Mouse (Mus musculus): ENCODE results near the gene Anks1b. TPM values are rescaled to one million over a fixed set of nuclear protein-coding genes. Genes with fewer than 3 reads are reported as not detected.

The Anks1b gene
- polyA plus RNA-seq, 1 experiment from 2014 or later: 9.7 TPM

GRCm38 (mm10) chr10:90258944-90259714, 385.8 kb downstream of the Anks1b start:
- Histone ChIP-seq H3K9me3 (ENCODE audit: control insufficient read depth, low read length) (no peaks in the 10 kb centered on the region), H3K36me3 (ENCODE audit: control insufficient read depth, insufficient read depth, low read length) (no peaks in the 10 kb centered on the region), H3K4me1 (ENCODE audit: control insufficient read depth, insufficient read depth, low read length) (no peaks in the 10 kb centered on the region), H3K9ac (ENCODE audit: low read length) (no peak overlapping the region), H3K27ac (ENCODE audit: low read depth, low read length) (no peak overlapping the region), H3K4me3 (ENCODE audit: low read depth, low read length) (no peak overlapping the region), H3K4me2 (ENCODE audit: low read depth) (no peak overlapping the region), H3K27me3 (ENCODE audit: control insufficient read depth, insufficient read depth, low read length) (no peaks in the 10 kb centered on the region)
- DNase-seq (ENCODE audit: low spot score) (no peak), ATAC-seq (ENCODE audit: insufficient read depth, low FRiP score, low TSS enrichment) (peak; percentile 79)
- WGBS: 34% methylated on average over 3 of the region's 3 CpGs

- Histone ChIP-seq H3K9ac (ENCODE audit: low read length) (no peak overlapping the region), H3K9me3 (ENCODE audit: control insufficient read depth, low read length) (no peaks in the 10 kb centered on the region), H3K4me3 (ENCODE audit: low read depth, low read length) (no peak overlapping the region), H3K27me3 (ENCODE audit: control insufficient read depth, insufficient read depth, low read length) (no peaks in the 10 kb centered on the region), H3K4me1 (ENCODE audit: control insufficient read depth, insufficient read depth, low read length) (no peaks in the 10 kb centered on the region), H3K36me3 (ENCODE audit: control insufficient read depth, insufficient read depth, low read length) (no peaks in the 10 kb centered on the region), H3K27ac (ENCODE audit: low read depth, low read length) (no peak overlapping the region), H3K4me2 (ENCODE audit: low read depth) (no peak overlapping the region)
- DNase-seq (ENCODE audit: low spot score) (no peak), ATAC-seq (ENCODE audit: insufficient read depth, low FRiP score, low TSS enrichment) (no peak)
- 76% methylated on average over 1 of the region's 1 CpGs for WGBS
Measured at GRCm38 (mm10) chr10:90271321-90271720, 398.0 kb downstream of the Anks1b start.

GRCm38 (mm10) chr10:90273311-90273710, 400.0 kb downstream of the Anks1b start:
- H3K27ac ChIP-seq (ENCODE audit: low read depth, low read length): no peak overlapping the region
- 90% methylated on average over 2 of the region's 2 CpGs for WGBS
- H3K9me3 ChIP-seq (ENCODE audit: control insufficient read depth, low read length): no peaks in the 10 kb centered on the region
- no peak overlapping the region for H3K4me2 ChIP-seq (ENCODE audit: low read depth)
- DNase-seq (ENCODE audit: low spot score) (no peak), ATAC-seq (ENCODE audit: insufficient read depth, low FRiP score, low TSS enrichment) (no peak)
- no peak overlapping the region for H3K9ac ChIP-seq (ENCODE audit: low read length)
- H3K36me3 ChIP-seq (ENCODE audit: control insufficient read depth, insufficient read depth, low read length): no peaks in the 10 kb centered on the region
- H3K4me1 ChIP-seq (ENCODE audit: control insufficient read depth, insufficient read depth, low read length): no peaks in the 10 kb centered on the region
- H3K4me3 ChIP-seq (ENCODE audit: low read depth, low read length): no peak overlapping the region
- no peaks in the 10 kb centered on the region for H3K27me3 ChIP-seq (ENCODE audit: control insufficient read depth, insufficient read depth, low read length)

- 37% methylated on average over 1 of the region's 1 CpGs for WGBS
- ATAC-seq (ENCODE audit: insufficient read depth, low FRiP score, low TSS enrichment) (no peak), DNase-seq (ENCODE audit: low spot score) (no peak)
Measured at GRCm38 (mm10) chr10:90286589-90286988, 413.3 kb downstream of the Anks1b start.

GRCm38 (mm10) chr10:90303249-90303648, 429.9 kb downstream of the Anks1b start:
- Histone ChIP-seq H3K9me3 (ENCODE audit: control insufficient read depth, low read length) (no peaks in the 10 kb centered on the region), H3K36me3 (ENCODE audit: control insufficient read depth, insufficient read depth, low read length) (no peaks in the 10 kb centered on the region), H3K4me3 (ENCODE audit: low read depth, low read length) (no peak overlapping the region), H3K27me3 (ENCODE audit: control insufficient read depth, insufficient read depth, low read length) (no peaks in the 10 kb centered on the region), H3K4me2 (ENCODE audit: low read depth) (no peak overlapping the region), H3K27ac (ENCODE audit: low read depth, low read length) (no peak overlapping the region), H3K4me1 (ENCODE audit: control insufficient read depth, insufficient read depth, low read length) (no peaks in the 10 kb centered on the region), H3K9ac (ENCODE audit: low read length) (no peak overlapping the region)
- ATAC-seq (ENCODE audit: insufficient read depth, low FRiP score, low TSS enrichment): no peak
- 65% methylated on average over 1 of the region's 1 CpGs for WGBS
- DNase-seq (ENCODE audit: low spot score): no peak

More at GRCm38 (mm10) chr10:90286589-90286988, 413.3 kb downstream of the Anks1b start:
- H3K4me2 ChIP-seq (ENCODE audit: low read depth): no peak overlapping the region
- no peak overlapping the region for H3K9ac ChIP-seq (ENCODE audit: low read length)
- no peak overlapping the region for H3K27ac ChIP-seq (ENCODE audit: low read depth, low read length)
- no peak overlapping the region for H3K4me3 ChIP-seq (ENCODE audit: low read depth, low read length)
- no peaks in the 10 kb centered on the region for H3K9me3 ChIP-seq (ENCODE audit: control insufficient read depth, low read length)
- H3K36me3 ChIP-seq (ENCODE audit: control insufficient read depth, insufficient read depth, low read length): no peaks in the 10 kb centered on the region
- no peaks in the 10 kb centered on the region; the same call in 1 of the 2 replicates for H3K4me1 ChIP-seq (ENCODE audit: control insufficient read depth, insufficient read depth, low read length)
- no peaks in the 10 kb centered on the region for H3K27me3 ChIP-seq (ENCODE audit: control insufficient read depth, insufficient read depth, low read length)

GRCm38 (mm10) chr10:90306156-90306555, 432.8 kb downstream of the Anks1b start:
- no peak overlapping the region for H3K4me2 ChIP-seq (ENCODE audit: low read depth)
- no peaks in the 10 kb centered on the region for H3K36me3 ChIP-seq (ENCODE audit: control insufficient read depth, insufficient read depth, low read length)
- H3K9ac ChIP-seq (ENCODE audit: low read length): no peak overlapping the region
- H3K27me3 ChIP-seq (ENCODE audit: control insufficient read depth, insufficient read depth, low read length): no peaks in the 10 kb centered on the region
- H3K27ac ChIP-seq (ENCODE audit: low read depth, low read length): no peak overlapping the region
- no peak overlapping the region for H3K4me3 ChIP-seq (ENCODE audit: low read depth, low read length)
- no peak for DNase-seq (ENCODE audit: low spot score)
- H3K9me3 ChIP-seq (ENCODE audit: control insufficient read depth, low read length): no peaks in the 10 kb centered on the region
- no peaks in the 10 kb centered on the region for H3K4me1 ChIP-seq (ENCODE audit: control insufficient read depth, insufficient read depth, low read length)
- ATAC-seq (ENCODE audit: insufficient read depth, low FRiP score, low TSS enrichment): no peak

- ATAC-seq (ENCODE audit: insufficient read depth, low FRiP score, low TSS enrichment): no peak
- Histone ChIP-seq H3K4me1 (ENCODE audit: control insufficient read depth, insufficient read depth, low read length) (no peaks in the 10 kb centered on the region), H3K9ac (ENCODE audit: low read length) (no peak overlapping the region), H3K9me3 (ENCODE audit: control insufficient read depth, low read length) (no peaks in the 10 kb centered on the region), H3K4me3 (ENCODE audit: low read depth, low read length) (no peak overlapping the region), H3K27ac (ENCODE audit: low read depth, low read length) (no peak overlapping the region), H3K4me2 (ENCODE audit: low read depth) (no peak overlapping the region), H3K27me3 (ENCODE audit: control insufficient read depth, insufficient read depth, low read length) (no peaks in the 10 kb centered on the region), H3K36me3 (ENCODE audit: control insufficient read depth, insufficient read depth, low read length) (no peaks in the 10 kb centered on the region)
- no peak for DNase-seq (ENCODE audit: low spot score)
- 74% methylated on average over 5 of the region's 5 CpGs for WGBS
Measured at GRCm38 (mm10) chr10:90307931-90308555, 434.7 kb downstream of the Anks1b start.

GRCm38 (mm10) chr10:90329781-90330180, 456.5 kb downstream of the Anks1b start:
- 91% methylated on average over 4 of the region's 4 CpGs for WGBS
- Histone ChIP-seq H3K9me3 (ENCODE audit: control insufficient read depth, low read length) (no peaks in the 10 kb centered on the region), H3K4me1 (ENCODE audit: control insufficient read depth, insufficient read depth, low read length) (no peaks in the 10 kb centered on the region), H3K4me2 (ENCODE audit: low read depth) (no peak overlapping the region), H3K4me3 (ENCODE audit: low read depth, low read length) (no peak overlapping the region), H3K27ac (ENCODE audit: low read depth, low read length) (no peak overlapping the region), H3K27me3 (ENCODE audit: control insufficient read depth, insufficient read depth, low read length) (no peaks in the 10 kb centered on the region), H3K9ac (ENCODE audit: low read length) (no peak overlapping the region), H3K36me3 (ENCODE audit: control insufficient read depth, insufficient read depth, low read length) (no peaks in the 10 kb centered on the region)
- DNase-seq (ENCODE audit: low spot score) (no peak), ATAC-seq (ENCODE audit: insufficient read depth, low FRiP score, low TSS enrichment) (no peak)

- Histone ChIP-seq H3K27me3 (ENCODE audit: control insufficient read depth, insufficient read depth, low read length) (no peaks in the 10 kb centered on the region), H3K36me3 (ENCODE audit: control insufficient read depth, insufficient read depth, low read length) (no peaks in the 10 kb centered on the region), H3K4me2 (ENCODE audit: low read depth) (no peak overlapping the region), H3K27ac (ENCODE audit: low read depth, low read length) (no peak overlapping the region), H3K9me3 (ENCODE audit: control insufficient read depth, low read length) (no peaks in the 10 kb centered on the region), H3K4me3 (ENCODE audit: low read depth, low read length) (no peak overlapping the region), H3K4me1 (ENCODE audit: control insufficient read depth, insufficient read depth, low read length) (no peaks in the 10 kb centered on the region), H3K9ac (ENCODE audit: low read length) (no peak overlapping the region)
- ATAC-seq (ENCODE audit: insufficient read depth, low FRiP score, low TSS enrichment) (no peak), DNase-seq (ENCODE audit: low spot score) (no peak)
- 79% methylated on average over 1 of the region's 1 CpGs for WGBS
Measured at GRCm38 (mm10) chr10:90345394-90345793, 472.1 kb downstream of the Anks1b start.

Measured in neural tube, embryonic 11.5 days (tissue).